Mouse (Mus musculus) limb, embryonic 10.5 days (tissue): ENCODE measurements at regions not wholly inside any gene's neighbourhood (a gene's known extent, or its start where the extent isn't known, plus 50 kb on each side); places are given as distances from the start of the nearest gene placed in this dataset.

ENCODE experiments used
- DNase-seq: peaks from one replicate; pipeline ENCODE4 v3.0.0-alpha.2; 2017; ENCODE audit warnings: low spot score
- H3K27ac ChIP-seq: fragments of 300-500 bp; sonication (generic); 2 replicates; pipeline ENCODE4 v1.5.1; 2016; ENCODE audit warnings: mild to moderate bottlenecking
- H3K27me3 ChIP-seq: fragments of 300-500 bp; sonication (generic); 2 replicates; pipeline ENCODE4 v1.6.1; 2016; ENCODE audit warnings: low read depth, mild to moderate bottlenecking; ENCODE audit not compliant: poor library complexity, severe bottlenecking
- H3K36me3 ChIP-seq: fragments of 300-500 bp; sonication (generic); 2 replicates; pipeline ENCODE4 v1.6.1; 2016; ENCODE audit warnings: mild to moderate bottlenecking, moderate library complexity
- H3K4me1 ChIP-seq: fragments of 300-500 bp; sonication (generic); 2 replicates; pipeline ENCODE4 v1.6.1; 2016
- H3K4me3 ChIP-seq: fragments of 300-500 bp; sonication (generic); 2 replicates; pipeline ENCODE4 v1.5.1; 2016; ENCODE audit warnings: mild to moderate bottlenecking, moderate library complexity
- H3K9me3 ChIP-seq: fragments of 300-500 bp; sonication (generic); replicated peaks from 2 replicates; pipeline ENCODE4 v1.6.1; 2016; ENCODE audit warnings: mild to moderate bottlenecking
- WGBS: fragments of 180-500 bp; shearing (Covaris S2); methylation state at CpG from one replicate; pipeline ENCODE4 v1.1.7; 2016; 5-methylcytosine and 5-hydroxymethylcytosine counted together

GRCm38 (mm10) chr16:93423174-93423573 lies 180.7 kb downstream of the Setd4 start:
- no peak for DNase-seq
- Histone ChIP-seq H3K36me3 (no peaks in the 10 kb centered on the region), H3K9me3 (no peaks in the 10 kb centered on the region), H3K27me3 (peaks cover 34% of the 10 kb centered on the region), H3K4me3 (peak overlapping the region; percentile 28), H3K4me1 (peaks cover 10% of the 10 kb centered on the region), H3K27ac (no peak overlapping the region)
- WGBS, result 28% methylated on average over 13 of the region's 13 CpGs

GRCm38 (mm10) chr16:93422221-93422620 lies 181.6 kb downstream of the Setd4 start:
- no peak for DNase-seq
- peaks cover 10% of the 10 kb centered on the region for H3K4me1 ChIP-seq
- no peaks in the 10 kb centered on the region for H3K36me3 ChIP-seq
- H3K27me3 ChIP-seq, result peaks cover 28% of the 10 kb centered on the region
- WGBS, result 80% methylated on average over 13 of the region's 13 CpGs
- no peaks in the 10 kb centered on the region for H3K9me3 ChIP-seq
- no peak overlapping the region for H3K27ac ChIP-seq
- no peak overlapping the region for H3K4me3 ChIP-seq

GRCm38 (mm10) chr16:93418246-93418645 lies 185.6 kb downstream of the Setd4 start:
- Histone ChIP-seq H3K9me3 (no peaks in the 10 kb centered on the region), H3K27ac (no peak overlapping the region), H3K36me3 (no peaks in the 10 kb centered on the region), H3K4me3 (no peak overlapping the region), H3K27me3 (peaks cover 10% of the 10 kb centered on the region; the same call in 1 of the 2 replicates), H3K4me1 (peaks cover 6% of the 10 kb centered on the region)
- no peak for DNase-seq
- WGBS, result 92% methylated on average over 8 of the region's 8 CpGs

GRCm38 (mm10) chr16:93417831-93418230 lies 186.0 kb downstream of the Setd4 start:
- Histone ChIP-seq H3K4me1 (peaks cover 2% of the 10 kb centered on the region), H3K36me3 (no peaks in the 10 kb centered on the region), H3K27ac (no peak overlapping the region), H3K9me3 (no peaks in the 10 kb centered on the region), H3K4me3 (no peak overlapping the region), H3K27me3 (peaks cover 10% of the 10 kb centered on the region; the same call in 1 of the 2 replicates)
- 82% methylated on average over 8 of the region's 8 CpGs for WGBS
- no peak for DNase-seq

- H3K4me1 ChIP-seq, result peaks cover 12% of the 10 kb centered on the region
- no peak overlapping the region for H3K4me3 ChIP-seq
- no peak for DNase-seq
- H3K27me3 ChIP-seq, result peaks cover 54% of the 10 kb centered on the region; the same call in 1 of the 2 replicates
- WGBS, result 40% methylated on average over 16 of the region's 16 CpGs
- no peak overlapping the region for H3K27ac ChIP-seq
- no peaks in the 10 kb centered on the region for H3K9me3 ChIP-seq
- no peaks in the 10 kb centered on the region for H3K36me3 ChIP-seq
Measured at GRCm38 (mm10) chr16:93392024-93392675, 211.7 kb downstream of the Setd4 start.

GRCm38 (mm10) chr16:93387578-93388116 lies 216.2 kb downstream of the Setd4 start:
- no peaks in the 10 kb centered on the region for H3K9me3 ChIP-seq
- no peak for DNase-seq
- WGBS, result 85% methylated on average over 11 of the region's 11 CpGs
- peaks cover 37% of the 10 kb centered on the region; the same call in 1 of the 2 replicates for H3K27me3 ChIP-seq
- H3K27ac ChIP-seq, result no peak overlapping the region
- H3K4me3 ChIP-seq, result no peak overlapping the region
- no peaks in the 10 kb centered on the region for H3K36me3 ChIP-seq
- peaks cover 11% of the 10 kb centered on the region for H3K4me1 ChIP-seq

GRCm38 (mm10) chr16:93384039-93384537 lies 219.8 kb downstream of the Setd4 start:
- Histone ChIP-seq H3K4me3 (no peak overlapping the region), H3K9me3 (no peaks in the 10 kb centered on the region), H3K4me1 (peaks cover 15% of the 10 kb centered on the region), H3K36me3 (no peaks in the 10 kb centered on the region), H3K27ac (no peak overlapping the region), H3K27me3 (peaks cover 47% of the 10 kb centered on the region; the same call in 1 of the 2 replicates)
- no peak for DNase-seq
- WGBS, result 68% methylated on average over 8 of the region's 8 CpGs

- peaks cover 38% of the 10 kb centered on the region; the same call in 1 of the 2 replicates for H3K27me3 ChIP-seq
- 88% methylated on average over 3 of the region's 3 CpGs for WGBS
- no peak overlapping the region for H3K4me3 ChIP-seq
- H3K27ac ChIP-seq, result no peak overlapping the region
- H3K4me1 ChIP-seq, result peaks cover 15% of the 10 kb centered on the region
- H3K9me3 ChIP-seq, result no peaks in the 10 kb centered on the region
- no peaks in the 10 kb centered on the region for H3K36me3 ChIP-seq
- no peak for DNase-seq
Measured at GRCm38 (mm10) chr16:93382945-93383344, 220.9 kb downstream of the Setd4 start.

- peaks cover 15% of the 10 kb centered on the region for H3K4me1 ChIP-seq
- H3K9me3 ChIP-seq, result no peaks in the 10 kb centered on the region
- H3K4me3 ChIP-seq, result no peak overlapping the region
- 0 out of 2 replicates have a peak overlapping the region, but pooled peaks have one; percentile 44 for H3K27ac ChIP-seq
- WGBS, result 72% methylated on average over 13 of the region's 13 CpGs
- DNase-seq, result no peak
- peaks cover 26% of the 10 kb centered on the region; the same call in 1 of the 2 replicates for H3K27me3 ChIP-seq
- H3K36me3 ChIP-seq, result no peaks in the 10 kb centered on the region
Measured at GRCm38 (mm10) chr16:93380717-93381671, 222.9 kb downstream of the Setd4 start.

- no peak for DNase-seq
- no peaks in the 10 kb centered on the region for H3K36me3 ChIP-seq
Measured at GRCm38 (mm10) chr16:93380117-93380516, 223.7 kb downstream of the Setd4 start.

GRCm38 (mm10) chr16:93379611-93380010 lies 224.3 kb downstream of the Setd4 start:
- WGBS, result 88% methylated on average over 6 of the region's 6 CpGs
- DNase-seq, result no peak
- H3K9me3 ChIP-seq, result no peaks in the 10 kb centered on the region
- H3K27ac ChIP-seq, result no peak overlapping the region
- no peak overlapping the region for H3K4me3 ChIP-seq
- H3K4me1 ChIP-seq, result peaks cover 15% of the 10 kb centered on the region
- peaks cover 22% of the 10 kb centered on the region; the same call in 1 of the 2 replicates for H3K27me3 ChIP-seq
- H3K36me3 ChIP-seq, result no peaks in the 10 kb centered on the region

More at GRCm38 (mm10) chr16:93380117-93380516, 223.7 kb downstream of the Setd4 start:
- Histone ChIP-seq H3K27ac (no peak overlapping the region), H3K9me3 (no peaks in the 10 kb centered on the region), H3K4me1 (peaks cover 15% of the 10 kb centered on the region), H3K4me3 (no peak overlapping the region), H3K27me3 (peaks cover 22% of the 10 kb centered on the region; the same call in 1 of the 2 replicates)
- 84% methylated on average over 4 of the region's 4 CpGs for whole genome bisulfite sequencing

- H3K36me3 ChIP-seq, result no peaks in the 10 kb centered on the region
- no peaks in the 10 kb centered on the region for H3K9me3 ChIP-seq
- WGBS, result 83% methylated on average over 6 of the region's 6 CpGs
- no peak for DNase-seq
- H3K4me1 ChIP-seq, result no peaks in the 10 kb centered on the region
- no peak overlapping the region for H3K27ac ChIP-seq
- no peaks in the 10 kb centered on the region for H3K27me3 ChIP-seq
- H3K4me3 ChIP-seq, result no peak overlapping the region
Measured at GRCm38 (mm10) chr16:93374669-93375068, 229.2 kb downstream of the Setd4 start.
